Mouse (Mus musculus) kidney, embryonic 14.5 days (tissue): ENCODE results near the gene Mrpl40. TPM values are rescaled to one million over a fixed set of nuclear protein-coding genes. Genes with fewer than 3 reads are reported as not detected.

Experiments used
- ATAC-seq: fragments of 200-750 bp; cut with Nextera tagmentation; 2 replicates; pipeline ENCODE4 v1.8.0; 2017; ENCODE audit warnings: moderate number of reproducible peaks, mild to moderate bottlenecking, moderate TSS enrichment, moderate library complexity; ENCODE audit not compliant: low FRiP score, low TSS enrichment
- H3K27ac ChIP-seq: fragments of 300-500 bp; sonication (generic); 2 replicates; pipeline ENCODE4 v1.5.1; 2014; ENCODE audit warnings: low read depth, mild to moderate bottlenecking, low read length, moderate library complexity, mixed read lengths
- H3K27me3 ChIP-seq: fragments of 300-500 bp; sonication (generic); 2 replicates; pipeline ENCODE4 v1.6.1; 2014; ENCODE audit warnings: mild to moderate bottlenecking, low read length; ENCODE audit not compliant: control insufficient read depth, insufficient read depth
- H3K36me3 ChIP-seq: fragments of 300-500 bp; sonication (generic); 2 replicates; pipeline ENCODE4 v1.6.1; 2014; ENCODE audit warnings: low read length, mixed read lengths; ENCODE audit not compliant: control insufficient read depth, insufficient read depth
- H3K4me1 ChIP-seq: fragments of 300-500 bp; sonication (generic); 2 replicates; pipeline ENCODE4 v1.6.1; 2014; ENCODE audit warnings: low read length, mixed read lengths; ENCODE audit not compliant: control insufficient read depth, insufficient read depth
- H3K4me2 ChIP-seq: fragments of 300-500 bp; sonication (generic); replicated peaks from 2 replicates; pipeline ENCODE4 v1.6.1; 2014; ENCODE audit warnings: low read depth, mild to moderate bottlenecking, low read length
- H3K4me3 ChIP-seq: fragments of 300-500 bp; sonication (generic); 2 replicates; pipeline ENCODE4 v1.5.1; 2014; ENCODE audit warnings: mild to moderate bottlenecking, low read length
- H3K9ac ChIP-seq: fragments of 300-500 bp; sonication (generic); 2 replicates; pipeline ENCODE4 v1.6.1; 2014; ENCODE audit warnings: low read depth, mild to moderate bottlenecking, low read length, moderate library complexity
- H3K9me3 ChIP-seq: fragments of 300-500 bp; sonication (generic); 2 replicates; pipeline ENCODE4 v1.6.1; 2016; ENCODE audit warnings: low read length; ENCODE audit not compliant: control insufficient read depth
- WGBS: fragments of 180-500 bp; shearing (Covaris S2); extraction: QIAGEN DNeasy Blood & Tissue Kit; methylation state at CpG from one replicate; pipeline ENCODE4 v1.1.7; 2014; 5-methylcytosine and 5-hydroxymethylcytosine counted together
- polyA plus RNA-seq: library from polyadenylated mRNA; unstranded; fragments of >200 nt; fragmentation: Nextera tagmentation; extraction: Ambion mirVana; gene quantifications from 2 replicates; pipeline ENCODE4 v1.2.1, GENCODE M21; 2014

Mrpl40 gene
- polyA plus RNA-seq, 1 experiment from 2014 or later, result 97.3 TPM

DNA sequence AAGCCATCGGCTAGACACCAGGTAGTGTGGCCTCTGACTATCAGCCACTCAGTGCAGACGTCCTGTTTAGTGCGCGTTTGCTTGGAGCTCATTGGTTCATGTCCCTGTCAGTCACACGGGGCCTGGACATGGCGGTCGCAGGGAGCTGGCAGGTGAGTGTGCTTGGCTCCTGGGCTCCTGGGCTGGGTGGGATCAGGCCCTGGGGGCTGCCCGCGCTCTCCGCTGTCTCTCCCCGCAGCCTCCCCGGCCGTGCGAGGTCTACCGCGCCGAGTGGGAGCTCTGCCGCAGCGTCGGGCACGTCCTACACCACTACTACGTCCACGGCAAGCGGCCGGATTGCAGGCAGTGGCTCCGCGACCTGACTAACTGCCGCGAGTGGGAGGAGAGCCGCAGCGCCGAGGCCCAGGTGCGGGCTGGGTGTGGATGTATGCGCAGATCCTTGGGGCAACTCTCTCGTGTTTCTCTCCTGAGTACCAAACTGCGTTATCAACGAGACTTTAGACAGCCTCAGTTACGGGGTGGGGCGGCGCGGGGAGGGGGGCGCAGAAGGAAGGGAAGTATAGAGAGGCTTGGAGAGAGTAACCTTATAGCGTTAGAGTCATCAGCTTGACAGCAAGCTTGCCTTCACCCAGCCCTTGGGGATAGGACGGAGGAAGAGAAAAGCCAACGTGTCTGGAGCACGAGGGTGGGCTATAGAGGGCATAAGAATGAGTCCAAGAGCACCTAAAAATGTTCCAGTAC is 40.0 kb downstream of the Mrpl40 start, which contains the start of the genes 2510002D24Rik and Gm28539:
TSS of gene 2510002D24Rik (plus strand) at position 111 of the 741 bp plus-strand sequence.
TSS of gene Gm28539 (plus strand) at position 117 of the 741 bp plus-strand sequence.
- H3K36me3 ChIP-seq, result peaks cover 36% of the 10 kb centered on the region
- WGBS, result 1% methylated on average over 46 of the region's 46 CpGs

DNA sequence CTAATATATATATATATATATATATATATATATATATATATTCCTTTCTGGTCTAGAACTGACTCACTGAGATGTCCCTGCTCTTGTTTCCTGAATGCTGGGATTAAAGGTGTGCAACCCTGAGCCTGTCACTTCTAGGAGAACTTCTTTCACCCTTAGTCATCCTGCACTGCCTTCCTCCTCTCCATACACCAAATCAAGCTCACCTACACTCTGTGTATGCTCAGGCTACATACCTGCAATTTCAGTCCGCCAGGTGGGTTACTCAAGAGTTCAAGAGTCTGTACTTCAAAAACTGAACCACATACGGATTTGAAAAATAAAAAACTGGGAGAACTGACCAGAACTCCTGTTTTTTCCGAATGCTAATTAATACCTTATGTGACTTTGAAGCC is 40.6 kb downstream of the Mrpl40 start:
- no peak overlapping the region for H3K27ac ChIP-seq
- 30% methylated on average over 3 of the region's 3 CpGs for WGBS
- peak overlapping the region; percentile 83 for H3K4me3 ChIP-seq
- no peaks in the 10 kb centered on the region for H3K4me1 ChIP-seq
- ATAC-seq, result peak; percentile 48
- peak overlapping the region; percentile 62 for H3K4me2 ChIP-seq
- H3K9me3 ChIP-seq, result no peaks in the 10 kb centered on the region
- no peak overlapping the region for H3K9ac ChIP-seq
- H3K36me3 ChIP-seq, result peaks cover 41% of the 10 kb centered on the region
- no peaks in the 10 kb centered on the region for H3K27me3 ChIP-seq

More for the DNA sequence above, 40.0 kb downstream of the Mrpl40 start, which contains the start of the genes 2510002D24Rik and Gm28539:
- Histone ChIP-seq H3K4me3 (peak within 1 kb of the TSS; percentile 83), H3K4me1 (no peaks in the 10 kb centered on the region), H3K27ac (peak within 1 kb of the TSS; percentile 19; the same call in 1 of the 2 replicates), H3K27me3 (no peaks in the 10 kb centered on the region), H3K9ac (peak within 1 kb of the TSS; percentile 86), H3K9me3 (no peaks in the 10 kb centered on the region), H3K4me2 (peak within 1 kb of the TSS; percentile 62)
- ATAC-seq, result peak; percentile 97

DNA sequence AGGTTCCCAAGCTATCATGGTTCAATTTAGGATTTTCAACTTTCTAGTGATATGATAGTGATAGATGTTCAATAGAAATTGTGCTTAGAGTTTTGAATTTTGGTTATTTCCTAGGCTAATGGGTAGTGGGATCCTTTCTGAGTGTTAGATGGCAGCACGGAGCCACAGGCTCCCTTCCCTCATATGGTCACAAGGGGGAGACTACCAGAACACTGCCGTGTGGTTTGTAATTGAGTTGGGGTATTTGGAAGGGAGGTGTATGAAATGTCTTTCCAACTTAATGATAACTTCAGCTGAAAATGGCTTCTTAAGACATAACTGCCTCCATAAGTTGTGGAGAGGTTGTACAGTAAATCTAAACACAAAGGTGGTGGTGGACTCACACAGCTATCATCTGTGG is 43.2 kb downstream of the Mrpl40 start:
- H3K4me1 ChIP-seq, result no peaks in the 10 kb centered on the region
- no peak overlapping the region for H3K27ac ChIP-seq
- H3K36me3 ChIP-seq, result peaks cover 65% of the 10 kb centered on the region
- 74% methylated on average over 2 of the region's 2 CpGs for WGBS
- H3K27me3 ChIP-seq, result no peaks in the 10 kb centered on the region
- H3K9me3 ChIP-seq, result no peaks in the 10 kb centered on the region
- no peak overlapping the region for H3K9ac ChIP-seq
- H3K4me2 ChIP-seq, result no peak overlapping the region
- H3K4me3 ChIP-seq, result no peak overlapping the region
- no peak for ATAC-seq

DNA sequence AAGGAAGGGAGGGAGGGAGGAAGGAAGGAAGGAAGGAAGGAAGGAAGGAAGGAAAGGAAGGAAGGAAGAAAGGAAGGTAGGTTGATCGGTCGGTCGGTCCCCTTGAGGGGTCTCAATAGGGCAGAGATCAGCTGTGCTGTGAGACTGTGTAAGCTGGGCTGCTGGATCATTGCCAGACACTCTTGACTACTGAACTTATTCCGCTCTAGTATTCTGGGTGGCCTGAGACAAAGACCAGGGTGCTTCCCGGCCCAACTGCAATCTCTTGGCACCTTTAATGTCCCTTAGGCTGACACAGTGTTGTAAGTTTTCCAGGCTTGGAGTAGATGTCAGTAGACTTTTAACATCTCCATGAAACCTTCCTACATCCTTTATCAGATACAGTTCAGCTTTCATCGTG is 47.6 kb downstream of the Mrpl40 start:
- 92% methylated on average over 6 of the region's 6 CpGs for WGBS
- no peaks in the 10 kb centered on the region for H3K9me3 ChIP-seq
- no peaks in the 10 kb centered on the region for H3K27me3 ChIP-seq
- H3K27ac ChIP-seq, result no peak overlapping the region
- H3K4me3 ChIP-seq, result no peak overlapping the region
- H3K9ac ChIP-seq, result no peak overlapping the region
- H3K4me2 ChIP-seq, result no peak overlapping the region
- no peaks in the 10 kb centered on the region for H3K4me1 ChIP-seq
- peaks cover 93% of the 10 kb centered on the region for H3K36me3 ChIP-seq
- no peak for ATAC-seq

DNA sequence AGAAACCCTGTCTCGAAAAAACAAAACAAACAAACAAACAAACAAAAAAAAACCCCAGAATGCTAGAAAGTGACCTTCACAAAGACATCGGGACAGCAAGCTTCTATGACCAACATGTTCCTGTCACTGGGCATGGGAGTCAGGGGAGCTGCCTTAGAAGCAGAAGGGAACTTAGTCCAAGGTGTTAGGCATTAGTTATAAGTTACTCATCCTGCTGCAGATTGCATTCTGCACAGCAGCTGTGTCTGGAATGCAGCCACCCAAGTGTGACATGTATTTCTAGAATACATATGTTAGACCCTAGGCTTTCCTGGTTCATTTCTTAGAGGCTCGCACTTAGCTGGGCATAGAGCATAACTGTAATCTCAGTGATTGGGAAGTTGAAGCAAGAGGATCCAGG is 48.0 kb downstream of the Mrpl40 start:
- Histone ChIP-seq H3K27me3 (no peaks in the 10 kb centered on the region), H3K27ac (no peak overlapping the region), H3K4me3 (no peak overlapping the region), H3K36me3 (peaks cover 92% of the 10 kb centered on the region), H3K9ac (no peak overlapping the region), H3K4me1 (no peaks in the 10 kb centered on the region), H3K9me3 (no peaks in the 10 kb centered on the region), H3K4me2 (no peak overlapping the region)
- 95% methylated on average over 3 of the region's 3 CpGs for WGBS
- no peak for ATAC-seq

DNA sequence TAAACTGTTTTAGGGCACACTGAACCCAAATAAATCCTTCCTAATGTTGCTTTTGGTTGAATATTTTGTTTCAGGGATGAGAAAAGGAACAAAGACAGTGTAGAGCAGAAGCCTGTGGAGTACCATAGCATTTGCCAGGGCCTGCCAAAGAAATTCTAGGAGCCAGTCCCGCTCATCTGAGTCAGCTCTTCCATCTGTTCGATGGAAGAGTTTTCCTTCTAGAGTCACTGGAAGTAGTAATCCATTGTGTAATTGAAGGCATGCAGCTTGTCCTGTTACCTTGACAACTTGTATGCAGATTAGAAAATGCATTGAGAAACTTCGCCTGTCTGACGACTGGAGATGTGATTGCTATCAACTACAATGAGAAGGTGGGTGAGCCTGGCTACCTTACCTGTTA is 53.7 kb downstream of the Mrpl40 start:
- no peak overlapping the region for H3K4me3 ChIP-seq
- ATAC-seq, result no peak

DNA sequence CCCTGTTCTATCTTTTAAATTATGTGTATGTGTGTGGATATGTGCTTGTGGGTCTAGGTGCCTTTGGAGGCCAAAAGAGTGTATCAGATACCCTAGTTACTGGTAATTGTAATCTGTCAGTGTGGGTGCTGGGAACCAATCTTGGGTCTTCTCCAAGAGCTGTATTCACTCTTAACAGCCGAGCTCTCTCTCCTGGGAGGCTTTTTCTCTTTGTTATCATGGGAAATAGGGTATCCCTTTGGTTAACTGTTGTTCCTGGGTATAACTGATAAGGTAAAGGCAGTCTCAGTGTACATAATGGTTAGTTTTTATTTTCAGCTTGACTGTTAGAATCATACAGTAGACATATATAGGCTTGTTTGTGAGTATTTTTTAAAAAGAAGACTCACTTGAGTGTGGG is 54.3 kb downstream of the Mrpl40 start:
- H3K27me3 ChIP-seq, result no peaks in the 10 kb centered on the region
- peaks cover 93% of the 10 kb centered on the region for H3K36me3 ChIP-seq
- no peak overlapping the region for H3K4me2 ChIP-seq
- no peak overlapping the region for H3K27ac ChIP-seq
- H3K9me3 ChIP-seq, result no peaks in the 10 kb centered on the region
- no peaks in the 10 kb centered on the region for H3K4me1 ChIP-seq
- H3K9ac ChIP-seq, result no peak overlapping the region
- H3K4me3 ChIP-seq, result no peak overlapping the region
- 77% methylated on average over 1 of the region's 1 CpGs for WGBS
- no peak for ATAC-seq

More for the DNA sequence above, 53.7 kb downstream of the Mrpl40 start:
- 87% methylated on average over 4 of the region's 4 CpGs for WGBS
- Histone ChIP-seq H3K36me3 (peaks cover 93% of the 10 kb centered on the region), H3K4me2 (no peak overlapping the region), H3K27ac (no peak overlapping the region), H3K4me1 (no peaks in the 10 kb centered on the region), H3K27me3 (no peaks in the 10 kb centered on the region), H3K9ac (no peak overlapping the region), H3K9me3 (no peaks in the 10 kb centered on the region)

Other genes with a start within 250 kb of the Mrpl40 start
- 12.2 and 14.2 TPM in 2 replicates for gene Sept5, start 246.9 kb downstream of the Mrpl40 start, polyA plus RNA-seq
- 64.0 and 87.0 TPM in 2 replicates for gene Cldn5, start 100.0 kb downstream of the Mrpl40 start, polyA plus RNA-seq
- 65.7 and 83.8 TPM in 2 replicates for gene Ufd1, start 65.1 kb downstream of the Mrpl40 start, polyA plus RNA-seq
- gene Cdc45, start 64.9 kb downstream of the Mrpl40 start, polyA plus RNA-seq, result 62.7 and 63.0 TPM in 2 replicates
- gene 2510002D24Rik, start 40.3 kb downstream of the Mrpl40 start, polyA plus RNA-seq, result 36.2 and 40.1 TPM in 2 replicates
- gene Gm28539, start 40.3 kb downstream of the Mrpl40 start, polyA plus RNA-seq, result not detected in 2 replicates
- 14.6 and 20.8 TPM in 2 replicates for gene Hira, start 175 bp upstream of the Mrpl40 start, polyA plus RNA-seq